Mouse (Mus musculus) hindbrain, embryonic 11.5 days (tissue): ENCODE results near the gene App. TPM values are rescaled to one million over a fixed set of nuclear protein-coding genes. Genes with fewer than 3 reads are reported as not detected.

Experiments used
- ATAC-seq: fragments of 200-750 bp; cut with Nextera tagmentation; 2 replicates; pipeline ENCODE4 v1.8.0; 2017; ENCODE audit warnings: mild to moderate bottlenecking, moderate TSS enrichment, moderate library complexity; ENCODE audit not compliant: low FRiP score
- DNase-seq: peaks from one replicate; pipeline ENCODE4 v3.0.0-alpha.2; 2015; ENCODE audit warnings: low spot score
- H3K27ac ChIP-seq: fragments of 300-500 bp; sonication (generic); 2 replicates; pipeline ENCODE4 v1.5.1; 2014; ENCODE audit warnings: mild to moderate bottlenecking, low read depth, low read length
- H3K27me3 ChIP-seq: fragments of 300-500 bp; sonication (generic); 2 replicates; pipeline ENCODE4 v1.6.1; 2014; ENCODE audit warnings: mild to moderate bottlenecking, low read length, moderate library complexity, mixed read lengths; ENCODE audit not compliant: control insufficient read depth, insufficient read depth
- H3K36me3 ChIP-seq: fragments of 300-500 bp; sonication (generic); 2 replicates; pipeline ENCODE4 v1.6.1; 2014; ENCODE audit warnings: mild to moderate bottlenecking, low read length, moderate library complexity, mixed read lengths; ENCODE audit not compliant: control insufficient read depth, insufficient read depth
- H3K4me1 ChIP-seq: fragments of 300-500 bp; sonication (generic); replicated peaks from 2 replicates; pipeline ENCODE4 v1.6.1; 2014; ENCODE audit warnings: low read length, mixed read lengths; ENCODE audit not compliant: control insufficient read depth, insufficient read depth
- H3K4me2 ChIP-seq: fragments of 300-500 bp; sonication (generic); replicated peaks from 2 replicates; pipeline ENCODE4 v1.6.1; 2014; ENCODE audit warnings: mild to moderate bottlenecking, low read depth, low read length
- H3K4me3 ChIP-seq: fragments of 300-500 bp; sonication (generic); 2 replicates; pipeline ENCODE4 v1.5.1; 2014; ENCODE audit warnings: low read depth, low read length
- H3K9ac ChIP-seq: fragments of 300-500 bp; sonication (generic); 2 replicates; pipeline ENCODE4 v1.6.1; 2014; ENCODE audit warnings: low read depth, low read length
- H3K9me3 ChIP-seq: fragments of 300-500 bp; sonication (generic); 2 replicates; pipeline ENCODE4 v1.6.1; 2016; ENCODE audit warnings: low read length; ENCODE audit not compliant: control insufficient read depth
- whole genome bisulfite sequencing: fragments of 180-500 bp; shearing (Covaris S2); extraction: QIAGEN DNeasy Blood & Tissue Kit; methylation state at CpG from one replicate; pipeline ENCODE4 v1.1.7; 2014; 5-methylcytosine and 5-hydroxymethylcytosine counted together
- polyA plus RNA-seq: library from polyadenylated mRNA; unstranded; fragments of >200 nt; fragmentation: Nextera tagmentation; extraction: Ambion mirVana; gene quantifications from 2 replicates; pipeline ENCODE4 v1.2.1, GENCODE M21; 2014

The App gene
- polyA plus RNA-seq, 1 experiment from 2014 or later: 203 TPM

GRCm38 (mm10) chr16:85095923-85096322, 77.6 kb downstream of the App start:
- no peak overlapping the region for H3K4me2 ChIP-seq
- H3K9me3 ChIP-seq: no peaks in the 10 kb centered on the region
- no peak overlapping the region for H3K9ac ChIP-seq
- H3K27ac ChIP-seq: no peak overlapping the region
- no peaks in the 10 kb centered on the region for H3K36me3 ChIP-seq
- DNase-seq: no peak
- H3K4me1 ChIP-seq: no peaks in the 10 kb centered on the region
- 93% methylated on average over 2 of the region's 2 CpGs for WGBS
- ATAC-seq: no peak
- no peaks in the 10 kb centered on the region for H3K27me3 ChIP-seq
- no peak overlapping the region for H3K4me3 ChIP-seq

DNA sequence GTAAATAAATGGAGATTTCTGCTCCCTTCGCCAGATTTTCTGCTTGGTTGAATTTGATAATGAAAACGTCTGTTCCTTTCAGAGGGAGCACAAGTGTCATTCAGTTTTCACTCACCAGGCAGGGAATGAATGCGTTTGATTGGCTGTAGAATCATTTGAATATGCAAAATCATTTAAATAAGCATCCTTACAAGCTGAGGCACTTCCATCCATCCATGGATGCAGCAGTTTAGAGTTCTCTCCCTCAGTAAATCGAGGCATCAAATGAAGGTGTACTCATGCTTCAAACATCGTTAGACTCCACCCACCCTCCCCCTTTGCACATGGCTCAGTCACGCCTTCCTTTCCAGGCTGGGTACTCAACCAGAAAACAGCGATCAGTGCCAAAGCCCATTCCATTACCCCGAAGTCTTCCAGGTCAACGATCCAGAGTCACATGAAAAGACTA, 80.9 kb downstream of the App start:
- ATAC-seq (peak; percentile 86), DNase-seq (peak; percentile 60)
- H3K9ac ChIP-seq: no peak overlapping the region
- H3K27me3 ChIP-seq: no peaks in the 10 kb centered on the region
- no peak overlapping the region for H3K4me2 ChIP-seq
- H3K4me1 ChIP-seq: no peaks in the 10 kb centered on the region
- no peak overlapping the region for H3K4me3 ChIP-seq
- H3K27ac ChIP-seq: no peak overlapping the region
- no peaks in the 10 kb centered on the region for H3K9me3 ChIP-seq
- 35% methylated on average over 9 of the region's 9 CpGs for WGBS
- no peaks in the 10 kb centered on the region for H3K36me3 ChIP-seq

DNA sequence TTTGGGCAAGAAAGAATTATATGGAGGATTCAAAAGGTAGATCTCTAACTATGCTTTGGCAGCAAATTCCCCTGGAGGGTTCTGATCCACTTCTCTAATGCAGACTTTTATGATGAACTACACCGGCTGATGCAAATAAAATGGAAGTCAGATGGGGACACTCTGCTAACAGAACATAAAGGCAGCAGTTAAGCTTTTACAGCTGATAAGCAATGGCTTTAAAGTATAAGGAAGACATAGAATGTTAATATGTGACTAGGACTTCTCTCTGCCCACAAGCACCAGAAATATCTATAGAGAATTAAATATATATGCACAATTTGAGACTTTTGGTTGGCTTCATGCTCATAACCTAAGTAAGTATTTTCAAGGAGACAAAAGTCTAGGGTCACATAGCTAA, 81.4 kb downstream of the App start:
- H3K4me1 ChIP-seq: no peaks in the 10 kb centered on the region
- H3K27me3 ChIP-seq: no peaks in the 10 kb centered on the region
- no peak overlapping the region for H3K9ac ChIP-seq
- no peaks in the 10 kb centered on the region for H3K9me3 ChIP-seq
- H3K4me3 ChIP-seq: no peak overlapping the region
- ATAC-seq (no peak; the same call in 1 of the 2 replicates), DNase-seq (no peak)
- H3K27ac ChIP-seq: no peak overlapping the region
- WGBS: 88% methylated on average over 1 of the region's 1 CpGs
- no peak overlapping the region for H3K4me2 ChIP-seq
- H3K36me3 ChIP-seq: no peaks in the 10 kb centered on the region

DNA sequence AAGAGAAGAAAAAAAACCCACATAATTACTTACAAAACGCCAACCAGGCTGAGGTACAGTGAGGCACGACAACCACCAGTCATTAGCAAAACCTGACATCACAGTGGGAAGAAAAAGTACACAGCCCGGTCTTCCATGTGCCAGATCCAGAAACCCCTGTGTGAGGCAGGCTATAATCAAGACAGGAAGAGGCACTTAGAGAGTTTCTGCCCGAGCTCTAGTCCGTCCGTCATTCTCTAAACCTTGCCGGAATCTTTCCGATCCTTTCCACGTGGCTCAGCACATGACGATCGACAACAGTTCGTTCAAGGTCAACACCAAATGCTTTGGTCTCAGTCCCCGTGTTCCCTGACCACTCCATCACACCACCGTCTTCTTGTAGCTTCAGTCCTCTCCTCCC, 82.6 kb downstream of the App start:
- H3K4me1 ChIP-seq: no peaks in the 10 kb centered on the region
- H3K27me3 ChIP-seq: no peaks in the 10 kb centered on the region
- 81% methylated on average over 14 of the region's 14 CpGs for WGBS
- DNase-seq (no peak), ATAC-seq (no peak)
- no peaks in the 10 kb centered on the region for H3K9me3 ChIP-seq
- no peak overlapping the region for H3K4me2 ChIP-seq
- no peaks in the 10 kb centered on the region for H3K36me3 ChIP-seq
- no peak overlapping the region for H3K27ac ChIP-seq
- H3K9ac ChIP-seq: no peak overlapping the region
- H3K4me3 ChIP-seq: no peak overlapping the region

GRCm38 (mm10) chr16:85088126-85088525, 85.4 kb downstream of the App start:
- ATAC-seq (no peak), DNase-seq (no peak)
- no peaks in the 10 kb centered on the region for H3K36me3 ChIP-seq
- H3K9me3 ChIP-seq: no peaks in the 10 kb centered on the region
- H3K4me2 ChIP-seq: no peak overlapping the region
- 67% methylated on average over 10 of the region's 10 CpGs for WGBS
- no peaks in the 10 kb centered on the region for H3K4me1 ChIP-seq
- H3K4me3 ChIP-seq: no peak overlapping the region
- H3K9ac ChIP-seq: no peak overlapping the region
- no peak overlapping the region for H3K27ac ChIP-seq
- H3K27me3 ChIP-seq: no peaks in the 10 kb centered on the region

DNA sequence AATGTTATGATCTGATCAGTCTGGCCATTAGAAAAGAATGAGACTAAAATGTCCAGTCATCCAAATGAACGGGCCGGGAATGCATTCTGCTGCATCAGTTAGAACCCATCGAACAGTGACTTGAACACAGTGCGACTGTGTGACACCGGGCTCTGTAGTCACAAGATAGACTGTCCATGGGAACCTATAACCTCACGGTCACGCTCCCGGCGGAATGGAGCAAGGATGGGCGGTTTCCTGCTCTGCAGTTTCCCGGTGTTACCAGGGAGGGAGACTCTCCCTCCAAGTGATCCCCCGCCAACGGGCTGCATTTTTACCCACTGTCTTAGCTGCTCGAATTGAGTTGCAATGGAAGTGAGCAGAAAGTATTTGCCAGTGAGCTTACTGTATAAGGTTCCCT, 87.3 kb downstream of the App start:
- Histone ChIP-seq H3K4me2 (no peak overlapping the region), H3K27me3 (no peaks in the 10 kb centered on the region), H3K9me3 (no peaks in the 10 kb centered on the region), H3K36me3 (no peaks in the 10 kb centered on the region), H3K4me1 (no peaks in the 10 kb centered on the region), H3K4me3 (no peak overlapping the region), H3K27ac (no peak overlapping the region), H3K9ac (no peak overlapping the region)
- WGBS: 88% methylated on average over 14 of the region's 14 CpGs
- DNase-seq (no peak), ATAC-seq (no peak)

DNA sequence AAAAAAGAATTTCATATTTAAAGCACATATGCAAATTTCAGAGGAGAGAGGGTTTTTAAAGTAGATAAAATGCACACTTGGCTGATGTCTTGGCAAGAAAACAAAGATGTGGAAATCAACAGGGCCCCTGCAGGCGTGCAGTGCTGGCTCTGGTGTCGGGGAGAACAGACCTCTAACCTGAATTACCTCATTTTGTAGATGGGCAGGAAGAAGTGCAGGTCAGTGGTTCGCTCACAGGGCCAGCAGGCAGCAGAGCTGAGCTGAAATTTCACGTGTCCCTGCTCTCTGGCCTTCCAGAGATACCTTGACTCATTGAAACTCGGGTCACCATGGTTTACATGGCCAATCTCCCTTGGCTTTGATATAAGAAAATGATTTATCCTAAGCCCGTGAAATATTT, 87.7 kb downstream of the App start:
- no peak overlapping the region for H3K9ac ChIP-seq
- H3K27ac ChIP-seq: no peak overlapping the region
- ATAC-seq (no peak), DNase-seq (no peak)
- H3K4me3 ChIP-seq: no peak overlapping the region
- no peaks in the 10 kb centered on the region for H3K4me1 ChIP-seq
- no peaks in the 10 kb centered on the region for H3K27me3 ChIP-seq
- H3K4me2 ChIP-seq: no peak overlapping the region
- no peaks in the 10 kb centered on the region for H3K9me3 ChIP-seq
- H3K36me3 ChIP-seq: no peaks in the 10 kb centered on the region
- 75% methylated on average over 6 of the region's 6 CpGs for WGBS

GRCm38 (mm10) chr16:85084152-85084551, 89.4 kb downstream of the App start:
- H3K9ac ChIP-seq: no peak overlapping the region
- H3K4me1 ChIP-seq: no peaks in the 10 kb centered on the region
- ATAC-seq: peak; percentile 33; the same call in 1 of the 2 replicates
- no peak overlapping the region for H3K4me3 ChIP-seq
- H3K36me3 ChIP-seq: no peaks in the 10 kb centered on the region
- no peak for DNase-seq
- H3K27ac ChIP-seq: no peak overlapping the region
- 100% methylated on average over 1 of the region's 1 CpGs for WGBS
- no peaks in the 10 kb centered on the region for H3K27me3 ChIP-seq
- H3K4me2 ChIP-seq: no peak overlapping the region
- no peaks in the 10 kb centered on the region for H3K9me3 ChIP-seq

DNA sequence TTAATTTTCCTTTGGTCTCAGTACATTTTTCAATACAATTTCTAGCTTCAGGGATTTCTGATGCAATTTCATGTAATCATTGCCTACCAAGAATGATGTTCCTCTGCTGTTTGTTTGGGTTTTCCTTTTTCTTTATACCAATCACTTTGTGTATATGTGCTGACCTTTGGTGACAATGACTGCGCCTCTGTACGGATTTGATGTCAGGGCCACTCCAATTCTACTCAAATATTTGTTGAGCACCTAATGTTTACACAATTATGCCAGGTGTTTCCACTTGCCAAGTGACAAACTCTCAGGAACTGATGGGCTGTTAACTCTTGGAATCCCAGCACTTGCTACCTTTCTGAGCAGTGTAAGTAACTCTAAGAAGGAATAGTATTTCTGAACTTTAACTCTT, 98.2 kb downstream of the App start:
- no peak for ATAC-seq

More for the DNA sequence above, 98.2 kb downstream of the App start:
- no peak overlapping the region for H3K27ac ChIP-seq
- no peak overlapping the region for H3K9ac ChIP-seq
- H3K27me3 ChIP-seq: no peaks in the 10 kb centered on the region
- no peaks in the 10 kb centered on the region for H3K36me3 ChIP-seq
- H3K4me2 ChIP-seq: no peak overlapping the region
- WGBS: 84% methylated on average over 2 of the region's 2 CpGs
- H3K9me3 ChIP-seq: no peaks in the 10 kb centered on the region
- DNase-seq: no peak
- H3K4me1 ChIP-seq: no peaks in the 10 kb centered on the region
- no peak overlapping the region for H3K4me3 ChIP-seq
